Mouse (Mus musculus): Measurements from ENCODE around the gene Zbtb34.

GRCm38 (mm10) chr2:33449119-33449873 lies 18.2 kb upstream of the Zbtb34 start:
- TF ChIP-seq CTCF (IDR thresholded peaks at IDR 0.05; ENCODE audit: extremely low read depth, insufficient read depth, low read length) (no peak), POLR2A (IDR thresholded peaks at IDR 0.05; ENCODE audit: extremely low read depth, insufficient read depth, low read length) (no peak)
